ENCODE assay signal across 19 mouse cellular contexts in the genomic region with DNA sequence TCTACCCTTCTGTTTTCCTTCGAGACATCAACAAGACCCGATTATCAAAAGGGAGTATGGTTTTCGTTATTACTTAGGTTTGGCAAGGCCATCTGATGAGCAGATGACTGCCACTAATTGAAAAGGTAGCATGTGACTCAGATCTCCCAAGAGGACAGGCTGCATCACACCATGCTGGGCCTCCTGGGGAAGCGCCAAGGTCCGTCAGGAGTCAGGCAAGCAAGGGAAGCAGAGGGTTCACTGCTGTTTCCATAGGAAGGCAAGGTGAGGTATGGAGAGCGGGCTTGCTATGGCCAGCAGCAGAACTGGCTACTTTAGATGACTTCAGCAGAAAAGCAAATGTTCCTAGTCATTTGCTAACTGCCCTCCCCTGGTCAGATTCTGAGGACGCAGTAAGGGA.
DNase-seq lines count a peak whose midpoint lies in the region; ATAC-seq and TF ChIP-seq lines count a peak whose summit lies in the region.
"Had no signal": no experiment of that assay in that cellular context is flagged by ENCODE, and none has a peak within 500 bp of the region (broad histone marks: within the 10 kb centered on the region; RNA-seq: fewer than 3 reads in every experiment).

No protein-coding gene starts in this region.

- no peaks in the 10 kb centered on the region for H3K9me3 ChIP-seq in hindbrain, postnatal 0 days (ENCODE audit: low read length)
- H3K9me3 ChIP-seq: embryonic facial prominence, embryonic 15.5 days; forebrain, embryonic 15.5 days; heart, embryonic 10.5 days had no signal

- H3K4me1 ChIP-seq in hindbrain, postnatal 0 days (ENCODE audit: insufficient read depth, low read length) = no peaks in the 10 kb centered on the region
- H3K4me1 ChIP-seq: embryonic facial prominence, embryonic 15.5 days had no signal

- no peak overlapping the region for H3K27ac ChIP-seq in hindbrain, postnatal 0 days
- H3K27ac ChIP-seq: embryonic facial prominence, embryonic 15.5 days; forebrain, embryonic 15.5 days; heart, embryonic 10.5 days; hindbrain, embryonic 14.5 days; kidney, postnatal 0 days had no signal

- H3K9ac ChIP-seq in hindbrain, postnatal 0 days (replicated peaks; ENCODE audit: low read length) = no peak overlapping the region
- H3K9ac ChIP-seq: embryonic facial prominence, embryonic 15.5 days; forebrain, embryonic 15.5 days; hindbrain, embryonic 14.5 days had no signal

- ATAC-seq in cerebellum, adult (ENCODE audit: insufficient number of reproducible peaks, low FRiP score, low TSS enrichment) = no peak
- ATAC-seq in hindbrain, postnatal 0 days = no peak

- H3K4me2 ChIP-seq in hindbrain, postnatal 0 days (ENCODE audit: low read depth, low read length) = no peak overlapping the region
- H3K4me2 ChIP-seq: embryonic facial prominence, embryonic 15.5 days; forebrain, embryonic 15.5 days; hindbrain, embryonic 14.5 days had no signal

- DNase-seq in adrenal gland, postnatal 14 days = peak; percentile 40
- DNase-seq in adrenal gland, adult 18-20 months (ENCODE audit: low spot score in 2 of 2) = no peak
- peak; percentile 26 for DNase-seq in cerebellum, adult 9-10 months
- DNase-seq in 3T3-L1 (ENCODE audit: low read depth, low spot score) = peak; percentile 14
- DNase-seq in cerebellum, postnatal 25 days = peak; percentile 25 to 59
- no peak for DNase-seq in hindbrain, postnatal 0 days (ENCODE audit: low spot score)
- DNase-seq: embryo, embryonic 11 days; gastrocnemius, postnatal 36 days; heart, adult 18-20 months; heart, postnatal 10 days; kidney, adult 11 months; kidney, adult 9 months had no signal

- H3K4me3 ChIP-seq in hindbrain, postnatal 0 days (ENCODE audit: low read length) = no peak overlapping the region
- H3K4me3 ChIP-seq: embryonic facial prominence, embryonic 15.5 days; erythroblast, embryonic 14.5 days; forebrain, embryonic 15.5 days; heart, embryonic 10.5 days had no signal

- 83% methylated on average over 7 of the region's 7 CpGs for WGBS in hindbrain, postnatal 0 days

- no peaks in the 10 kb centered on the region for H3K27me3 ChIP-seq in hindbrain, postnatal 0 days (ENCODE audit: insufficient read depth, low read length)
- H3K27me3 ChIP-seq: embryonic facial prominence, embryonic 15.5 days; forebrain, embryonic 15.5 days had no signal

- no peaks in the 10 kb centered on the region for H3K36me3 ChIP-seq in hindbrain, postnatal 0 days (ENCODE audit: insufficient read depth, low read length)
- H3K36me3 ChIP-seq: embryonic facial prominence, embryonic 15.5 days; forebrain, embryonic 15.5 days; heart, embryonic 10.5 days had no signal

- no peak for TF ChIP-seq CTCF in hindbrain, postnatal 0 days (IDR thresholded peaks at IDR 0.05; ENCODE audit: low read depth)

Comparison
In these comparisons a context has a peak if more than half of its experiments do, and no peak if none do; other contexts are left out.
1. DNase-seq: peak in adrenal gland, postnatal 14 days (single experiment), cerebellum, adult 9-10 months (single experiment), 3T3-L1 (single experiment) and cerebellum, postnatal 25 days (2 of 2); none in adrenal gland, adult 18-20 months (0 of 2) and hindbrain, postnatal 0 days (single experiment).